ENCODE assay signal across 26 mouse cellular contexts in the genomic region with DNA sequence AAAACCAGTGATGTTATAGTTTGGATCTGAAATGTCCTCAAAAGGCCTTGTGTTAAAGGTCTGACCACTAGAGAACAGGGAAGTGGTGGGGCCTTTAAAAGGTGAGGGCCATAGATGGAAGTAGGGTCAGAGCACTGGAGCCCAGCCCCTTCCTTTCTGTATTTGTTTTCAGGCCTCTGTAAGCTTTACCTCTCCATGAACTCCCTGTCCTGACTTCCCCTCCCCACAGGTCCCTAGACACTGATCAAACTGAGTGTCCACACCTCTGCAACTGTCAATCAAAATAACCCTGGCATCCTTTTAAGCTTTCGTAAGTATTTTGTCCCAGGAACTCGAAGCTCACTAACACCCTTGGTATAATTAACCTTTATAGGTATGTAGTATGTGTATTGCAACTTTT. TPM values are rescaled to one million over a fixed set of nuclear protein-coding genes. Genes with fewer than 3 reads are reported as not detected.
DNase-seq lines count a peak whose midpoint lies in the region; ATAC-seq and TF ChIP-seq lines count a peak whose summit lies in the region.
"Had no signal": no experiment of that assay in that cellular context is flagged by ENCODE, and none has a peak within 500 bp of the region (broad histone marks: within the 10 kb centered on the region; RNA-seq: fewer than 3 reads in every experiment).

No protein-coding gene starts in this region.

- H3K27me3 ChIP-seq in liver, adult 2 months (ENCODE audit: control insufficient read depth, insufficient read depth, low read length) = no peaks in the 10 kb centered on the region
- H3K27me3 ChIP-seq in liver, embryonic 12.5 days (replicated peaks) = no peaks in the 10 kb centered on the region
- H3K27me3 ChIP-seq in liver, embryonic 15.5 days = no peaks in the 10 kb centered on the region
- H3K27me3 ChIP-seq: CH12.LX; embryonic facial prominence, embryonic 12.5 days; embryonic facial prominence, embryonic 15.5 days; hindbrain, embryonic 13.5 days; Patski had no signal

- H3K79me2 ChIP-seq in liver, adult 2 months (ENCODE audit: control insufficient read depth, insufficient read depth, low read length) = no peaks in the 10 kb centered on the region

- H3K9ac ChIP-seq in liver, adult 2 months (ENCODE audit: low read depth, low read length) = no peak overlapping the region
- no peak overlapping the region for H3K9ac ChIP-seq in liver, embryonic 12.5 days
- no peak overlapping the region for H3K9ac ChIP-seq in liver, embryonic 15.5 days
- H3K9ac ChIP-seq: embryonic facial prominence, embryonic 12.5 days; embryonic facial prominence, embryonic 15.5 days; hindbrain, embryonic 13.5 days had no signal

- H3K4me3 ChIP-seq in liver, adult 2 months (ENCODE audit: insufficient read depth, low read depth, low read length) = no peak overlapping the region
- H3K4me3 ChIP-seq in liver, embryonic 12.5 days = no peak overlapping the region
- no peak overlapping the region for H3K4me3 ChIP-seq in liver, embryonic 15.5 days (replicated peaks)
- H3K4me3 ChIP-seq: embryonic facial prominence, embryonic 12.5 days; embryonic facial prominence, embryonic 15.5 days; hindbrain, embryonic 10.5 days; hindbrain, embryonic 13.5 days had no signal

- no peak overlapping the region for H3K27ac ChIP-seq in liver, adult 2 months (replicated peaks; ENCODE audit: insufficient read depth, low read depth, low read length)
- no peak overlapping the region for H3K27ac ChIP-seq in liver, embryonic 12.5 days
- no peak overlapping the region for H3K27ac ChIP-seq in liver, embryonic 15.5 days (replicated peaks)
- H3K27ac ChIP-seq: embryonic facial prominence, embryonic 12.5 days; embryonic facial prominence, embryonic 15.5 days; hindbrain, embryonic 10.5 days; hindbrain, embryonic 13.5 days had no signal

- no peak for TF ChIP-seq POLR2A in liver, adult 2 months (IDR thresholded peaks at IDR 0.05; ENCODE audit: extremely low read depth, insufficient read depth, low read length)

- peaks cover 9% of the 10 kb centered on the region for H3K4me1 ChIP-seq in liver, adult 2 months (ENCODE audit: control insufficient read depth, insufficient read depth, low read length)
- peaks cover 11% of the 10 kb centered on the region for H3K4me1 ChIP-seq in liver, embryonic 12.5 days
- H3K4me1 ChIP-seq in liver, embryonic 15.5 days (replicated peaks) = 0 out of 2 replicates have a peak, but pooled peaks cover 6% of the 10 kb centered on the region
- H3K4me1 ChIP-seq: embryonic facial prominence, embryonic 12.5 days; hindbrain, embryonic 10.5 days; hindbrain, embryonic 13.5 days had no signal

- peak; percentile 19; the same call in 1 of the 2 replicates for ATAC-seq in liver, embryonic 12.5 days
- ATAC-seq in liver, embryonic 15.5 days (ENCODE audit: insufficient read depth) = peak; percentile 45
- ATAC-seq in megakaryocyte, adult 5-6 weeks (ENCODE audit: poor library complexity, severe bottlenecking) = 0 out of 2 replicates have a peak, but pooled peaks have one; percentile 11
- ATAC-seq: forebrain, embryonic 14.5 days; hindbrain, embryonic 16.5 days; Patski had no signal

- no peak overlapping the region for H3K4me2 ChIP-seq in liver, embryonic 12.5 days
- H3K4me2 ChIP-seq in liver, embryonic 15.5 days = no peak overlapping the region
- H3K4me2 ChIP-seq: embryonic facial prominence, embryonic 12.5 days; embryonic facial prominence, embryonic 15.5 days; heart, embryonic 11.5 days; hindbrain, embryonic 13.5 days had no signal

- no peaks in the 10 kb centered on the region for H3K9me3 ChIP-seq in liver, embryonic 12.5 days (replicated peaks)
- H3K9me3 ChIP-seq in liver, embryonic 15.5 days (replicated peaks) = no peaks in the 10 kb centered on the region
- H3K9me3 ChIP-seq: embryonic facial prominence, embryonic 12.5 days; embryonic facial prominence, embryonic 15.5 days; G1E; hindbrain, embryonic 10.5 days; hindbrain, embryonic 13.5 days had no signal

- peak; percentile 38 for DNase-seq in liver, adult 2 months (ENCODE audit: extremely low read depth, low read depth, low spot score)
- no peak for DNase-seq in liver
- DNase-seq in c-Kit-positive CD71-positive TER-119-positive erythroid progenitor cells, embryonic 14.5 days (ENCODE audit: low spot score) = no peak
- DNase-seq in left cerebral cortex, adult 8-10 months (ENCODE audit: low spot score in 2 of 2) = no peak
- DNase-seq: adrenal gland, postnatal 10 days; adrenal gland, postnatal 36 days; B cell, adult 2 months; cerebellum, adult 11 months; cerebellum, adult 2 months; cerebellum, adult 9-11 months; cerebellum, postnatal 25 days; gastrocnemius, postnatal 36 days; heart, postnatal 36 days had no signal

- WGBS in liver, adult 2 months = 34% methylated on average over 2 of the region's 2 CpGs
- WGBS in liver, embryonic 12.5 days (ENCODE audit: insufficient replicate concordance) = 51% methylated on average over 2 of the region's 2 CpGs
- WGBS in liver, embryonic 15.5 days (ENCODE audit: insufficient replicate concordance) = 58% methylated on average over 2 of the region's 2 CpGs

- no peaks in the 10 kb centered on the region for H3K36me3 ChIP-seq in liver, adult 2 months (ENCODE audit: control insufficient read depth, insufficient read depth, low read length)
- no peaks in the 10 kb centered on the region for H3K36me3 ChIP-seq in liver, embryonic 12.5 days
- H3K36me3 ChIP-seq in liver, embryonic 15.5 days (replicated peaks) = no peaks in the 10 kb centered on the region
- H3K36me3 ChIP-seq: embryonic facial prominence, embryonic 12.5 days; embryonic facial prominence, embryonic 15.5 days; G1E; hindbrain, embryonic 10.5 days; hindbrain, embryonic 13.5 days had no signal

- no peak for TF ChIP-seq CTCF in liver, adult 2 months (IDR thresholded peaks at IDR 0.05; ENCODE audit: low read depth, low read length)

RNA-seq across cellular contexts. Expression of a gene that starts 39.0 kb away (rescaled TPM):
- 14.4 and 16.5 TPM in 2 replicates for total RNA-seq in liver, adult 2 months (2014; rRNA removed)
- 2.5 and 3.2 TPM in 2 replicates for polyA plus RNA-seq in liver, adult 2 months (2012; rRNA removed)
- polyA plus RNA-seq in liver, embryonic 12.5 days (2016; fragmentation: Nextera tagmentation; extraction: Ambion mirVana) = 4.7 and 5.1 TPM in 2 replicates
- polyA plus RNA-seq in liver, embryonic 15.5 days (2015; fragmentation: Nextera tagmentation; extraction: Ambion mirVana) = 2.9 and 3.1 TPM in 2 replicates
- total RNA-seq in megakaryocyte, adult 5-6 weeks (2015) = 26.2 and 28.1 TPM in 2 replicates
- 21.0 and 26.8 TPM in 2 replicates for total RNA-seq in megakaryocyte, adult 5-6 weeks (2017)
- total RNA-seq in left cerebral cortex, adult 8-10 months (2022) = 10 to 100 TPM; 43.2 to 61.9 (median 57.9) TPM
